Mouse (Mus musculus): ENCODE measurements around the gene Bspry. TPM values are rescaled to one million over a fixed set of nuclear protein-coding genes. Genes with fewer than 3 reads are reported as not detected.

The Bspry gene
- total and polyA plus RNA-seq, 3 experiments, result 0.19 to 0.50 TPM; not detected in 1

- Histone ChIP-seq H3K9ac (ENCODE audit: control insufficient read depth, low read depth, low read length, poor library complexity, severe bottlenecking) (no peak overlapping the region), H3K27ac (ENCODE audit: control insufficient read depth, low read depth, low read length) (peak overlapping the region; percentile 30; the same call in 1 of the 2 replicates), H3K4me3 (ENCODE audit: control insufficient read depth in 1 of 2, insufficient read depth in 1 of 2, low read depth in 2 of 2, low read length in 2 of 2) (no peak overlapping the region), H3K27me3 (ENCODE audit: control insufficient read depth in 1 of 2, insufficient read depth in 2 of 2, low read length in 2 of 2) (no peaks in the 10 kb centered on the region; a peak in 1 of 4 replicates), H3K79me2 (ENCODE audit: control insufficient read depth, insufficient read depth, low read length, poor library complexity) (no peaks in the 10 kb centered on the region), H3K4me1 (ENCODE audit: control insufficient read depth in 1 of 2, insufficient read depth in 2 of 2, low read length in 2 of 2) (peaks cover 0 to 12% of the 10 kb centered on the region in 2 experiments; a peak in 2 of 4 replicates), H3K9me3 (replicated peaks; ENCODE audit: insufficient read depth, low read length) (no peaks in the 10 kb centered on the region), H3K36me3 (ENCODE audit: control insufficient read depth in 1 of 2, insufficient read depth in 2 of 2, low read length in 2 of 2) (peaks cover 0 to 6% of the 10 kb centered on the region in 2 experiments; a peak in 2 of 4 replicates)
- TF ChIP-seq MYC (IDR thresholded peaks at IDR 0.05; ENCODE audit: low read depth, low read length), result no peak
- TF ChIP-seq RAD21 (IDR thresholded peaks at IDR 0.05; ENCODE audit: low read depth, low read length), result no peak
- TF ChIP-seq TCF12 (IDR thresholded peaks at IDR 0.05; ENCODE audit: low read depth, low read length), result no peak
- TF ChIP-seq MAX (IDR thresholded peaks at IDR 0.05; ENCODE audit: low read length), result no peak
- no peak for TF ChIP-seq RCOR1 (IDR thresholded peaks at IDR 0.05; ENCODE audit: low read depth, low read length)
- TF ChIP-seq UBTF (IDR thresholded peaks at IDR 0.05; ENCODE audit: borderline replicate concordance, insufficient read depth, low read depth, low read length), result no peak
- no peak for TF ChIP-seq USF2 (IDR thresholded peaks at IDR 0.05; ENCODE audit: borderline replicate concordance in 1 of 2, insufficient read depth in 1 of 2, low read depth in 1 of 2, low read length in 2 of 2)
- TF ChIP-seq KAT2A (conservative IDR thresholded peaks at IDR 0.05; ENCODE audit: low read depth, low read length), result no peak
- no peak for TF ChIP-seq ZKSCAN1 (IDR thresholded peaks at IDR 0.05; ENCODE audit: low read depth, low read length)
- no peak for TF ChIP-seq SMC3 (IDR thresholded peaks at IDR 0.05; ENCODE audit: low read depth, low read length)
- no peak for TF ChIP-seq NELFE (IDR thresholded peaks at IDR 0.05; ENCODE audit: low read depth, low read length)
- no peak for TF ChIP-seq ETS1 (IDR thresholded peaks at IDR 0.05; ENCODE audit: low read depth, low read length)
- TF ChIP-seq MYB (IDR thresholded peaks at IDR 0.05; ENCODE audit: low read depth, low read length), result no peak
- TF ChIP-seq MAFK (IDR thresholded peaks at IDR 0.05; ENCODE audit: borderline replicate concordance, low read depth, low read length), result no peak
- DNase-seq (ENCODE audit: low read depth, low spot score), result peak; percentile 40
These were observed 5.8 kb downstream of the Bspry start for GRCm38 (mm10) chr4:62485450-62486161.

GRCm38 (mm10) chr4:62486162-62486696, 6.4 kb downstream of the Bspry start:
- no peak for TF ChIP-seq UBTF (IDR thresholded peaks at IDR 0.05; ENCODE audit: borderline replicate concordance, insufficient read depth, low read depth, low read length)
- TF ChIP-seq ZMIZ1 (IDR thresholded peaks at IDR 0.05; ENCODE audit: low read depth, low read length), result no peak
- no peak for TF ChIP-seq USF1 (IDR thresholded peaks at IDR 0.05; ENCODE audit: low read depth, low read length)
- no peak for TF ChIP-seq MAZ (IDR thresholded peaks at IDR 0.05; ENCODE audit: low read depth, low read length)
- TF ChIP-seq RAD21 (IDR thresholded peaks at IDR 0.05; ENCODE audit: low read depth, low read length), result no peak
- TF ChIP-seq MXI1 (IDR thresholded peaks at IDR 0.05; ENCODE audit: low read depth, low read length), result no peak
- TF ChIP-seq ZNF384 (IDR thresholded peaks at IDR 0.05; ENCODE audit: low read depth, low read length), result no peak
- TF ChIP-seq BHLHE40 (IDR thresholded peaks at IDR 0.05; ENCODE audit: borderline replicate concordance, low read depth, low read length), result no peak
- no peak for TF ChIP-seq POLR2AphosphoS2 (IDR thresholded peaks at IDR 0.05; ENCODE audit: low read length)
- no peak for TF ChIP-seq TBP (IDR thresholded peaks at IDR 0.05; ENCODE audit: low read depth, low read length)
- TF ChIP-seq TCF12 (IDR thresholded peaks at IDR 0.05; ENCODE audit: low read depth, low read length), result no peak
- TF ChIP-seq GATA1 (IDR thresholded peaks at IDR 0.05; ENCODE audit: low read depth, low read length), result no peak
- no peak for TF ChIP-seq NELFE (IDR thresholded peaks at IDR 0.05; ENCODE audit: low read depth, low read length)
- no peak overlapping the region for H3K4me3 ChIP-seq (ENCODE audit: control insufficient read depth in 1 of 2, insufficient read depth in 1 of 2, low read depth in 2 of 2, low read length in 2 of 2)
- H3K9me3 ChIP-seq (replicated peaks; ENCODE audit: insufficient read depth, low read length), result no peaks in the 10 kb centered on the region
- no peak for DNase-seq (ENCODE audit: low read depth, low spot score)
- no peaks in the 10 kb centered on the region; a peak in 1 of 4 replicates for H3K27me3 ChIP-seq (ENCODE audit: control insufficient read depth in 1 of 2, insufficient read depth in 2 of 2, low read length in 2 of 2)
- H3K9ac ChIP-seq (ENCODE audit: control insufficient read depth, low read depth, low read length, poor library complexity, severe bottlenecking), result no peak overlapping the region
- no peak overlapping the region for H3K27ac ChIP-seq (ENCODE audit: control insufficient read depth, low read depth, low read length)
- H3K79me2 ChIP-seq (ENCODE audit: control insufficient read depth, insufficient read depth, low read length, poor library complexity), result no peaks in the 10 kb centered on the region
- H3K4me1 ChIP-seq (ENCODE audit: control insufficient read depth in 1 of 2, insufficient read depth in 2 of 2, low read length in 2 of 2), result peaks cover 0 to 10% of the 10 kb centered on the region in 2 experiments; a peak in 2 of 4 replicates
- H3K36me3 ChIP-seq (ENCODE audit: control insufficient read depth in 1 of 2, insufficient read depth in 2 of 2, low read length in 2 of 2), result peaks cover 0 to 6% of the 10 kb centered on the region in 2 experiments; a peak in 2 of 4 replicates
